Mouse (Mus musculus): ENCODE results near the gene Tnfrsf1a. TPM values are rescaled to one million over a fixed set of nuclear protein-coding genes. Genes with fewer than 3 reads are reported as not detected.
"Not testable (repeated sequence)": the region's sequence is repeated elsewhere in the genome, so short reads cannot be mapped to it uniquely, and the experiment has no call there.

Tnfrsf1a gene
- polyA plus RNA-seq (2014; fragmentation: Nextera tagmentation; extraction: Ambion mirVana) = 81.8 and 82.6 TPM in 2 replicates

DNA sequence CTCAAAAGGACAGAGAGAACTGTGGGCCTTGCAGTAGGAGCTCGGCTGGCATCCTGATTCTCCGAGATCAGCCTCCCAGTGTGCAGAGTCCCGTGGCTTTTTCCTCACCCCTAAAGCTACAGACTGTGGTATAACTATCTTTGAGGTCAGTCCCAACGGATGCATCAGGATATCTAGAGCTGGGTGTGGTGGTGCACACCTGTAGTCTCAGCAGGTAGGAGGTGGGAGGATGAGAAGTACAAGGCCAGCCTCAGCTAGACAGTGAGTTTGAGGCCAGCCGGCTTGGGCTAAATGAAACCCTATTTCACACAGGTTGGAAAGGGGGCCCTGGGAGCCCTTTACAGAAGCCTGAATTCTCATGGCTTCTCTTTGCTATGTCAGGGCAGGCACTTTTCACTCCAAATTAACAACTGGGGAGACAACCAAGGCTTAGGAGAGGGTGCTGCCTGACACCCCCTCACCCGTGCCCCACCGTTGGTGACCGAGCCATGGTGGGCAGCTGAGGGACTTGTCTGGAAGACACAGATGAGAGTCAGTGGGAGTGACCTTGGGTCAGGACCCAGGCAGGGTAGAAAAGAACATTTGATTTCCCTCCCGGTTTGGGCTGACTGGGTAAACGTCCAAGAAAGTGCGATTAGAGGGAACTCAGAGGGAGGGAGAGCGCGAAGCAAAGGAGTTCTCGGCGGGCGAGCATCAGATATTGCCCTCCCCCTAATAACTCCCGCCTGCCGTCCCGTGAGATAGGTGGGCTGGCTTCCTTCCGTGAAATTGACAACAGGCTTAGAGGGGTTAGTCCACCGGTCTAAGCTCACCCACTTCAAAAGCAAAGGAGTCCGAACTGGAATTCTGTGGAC lies at the start of gene Tnfrsf1a:
Gene Tnfrsf1a, plus strand, starts transcription at position 642 of the 854 bp plus-strand sequence.
- Histone ChIP-seq H3K4me3 (ENCODE audit: low read depth, low read length) (peak within 1 kb of the TSS; percentile 79), H3K27ac (replicated peaks; ENCODE audit: low read depth, low read length) (peak within 1 kb of the TSS; percentile 90), H3K9me3 (ENCODE audit: control insufficient read depth, low read length) (no peaks in the 10 kb centered on the region), H3K4me2 (ENCODE audit: low read depth, low read length) (peak within 1 kb of the TSS; percentile 90), H3K27me3 (replicated peaks; ENCODE audit: control insufficient read depth, insufficient read depth, low read length) (no peaks in the 10 kb centered on the region), H3K9ac (ENCODE audit: low read depth, low read length) (peak within 1 kb of the TSS; percentile 90), H3K36me3 (ENCODE audit: control insufficient read depth, insufficient read depth, low read length) (no peaks in the 10 kb centered on the region), H3K4me1 (ENCODE audit: control insufficient read depth, insufficient read depth, low read length) (peaks cover 39% of the 10 kb centered on the region)
- 7% methylated on average over 22 of the region's 22 CpGs for WGBS
- no peak for DNase-seq (ENCODE audit: low spot score)
- peak; percentile 13; the same call in 1 of the 2 replicates for ATAC-seq (ENCODE audit: low read depth)

DNA sequence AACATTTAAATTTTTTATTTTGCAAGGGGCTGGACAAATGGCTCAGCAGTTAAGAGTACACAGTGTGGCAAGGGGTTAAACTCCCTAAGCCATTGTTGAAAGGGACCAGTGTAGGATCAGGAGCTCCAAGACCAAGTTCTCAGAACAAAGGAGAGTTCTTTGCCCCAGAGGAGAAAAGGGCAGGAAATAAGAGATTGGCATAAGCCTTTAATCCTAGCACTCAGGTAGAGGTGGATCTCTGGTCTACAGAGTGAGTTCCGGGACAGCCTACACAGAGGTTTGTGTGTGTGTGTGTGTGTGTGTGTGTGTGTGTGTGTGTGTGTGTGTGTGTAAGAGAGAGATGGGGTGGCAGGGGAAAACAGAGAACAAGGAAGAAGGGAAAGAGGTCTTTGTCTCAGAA lies 48.2 kb upstream of the Tnfrsf1a start:
- no peak for DNase-seq (ENCODE audit: low spot score)
- 62% methylated on average over 1 of the region's 1 CpGs for WGBS
- H3K27me3 ChIP-seq (replicated peaks; ENCODE audit: control insufficient read depth, insufficient read depth, low read length) = no peaks in the 10 kb centered on the region

DNA sequence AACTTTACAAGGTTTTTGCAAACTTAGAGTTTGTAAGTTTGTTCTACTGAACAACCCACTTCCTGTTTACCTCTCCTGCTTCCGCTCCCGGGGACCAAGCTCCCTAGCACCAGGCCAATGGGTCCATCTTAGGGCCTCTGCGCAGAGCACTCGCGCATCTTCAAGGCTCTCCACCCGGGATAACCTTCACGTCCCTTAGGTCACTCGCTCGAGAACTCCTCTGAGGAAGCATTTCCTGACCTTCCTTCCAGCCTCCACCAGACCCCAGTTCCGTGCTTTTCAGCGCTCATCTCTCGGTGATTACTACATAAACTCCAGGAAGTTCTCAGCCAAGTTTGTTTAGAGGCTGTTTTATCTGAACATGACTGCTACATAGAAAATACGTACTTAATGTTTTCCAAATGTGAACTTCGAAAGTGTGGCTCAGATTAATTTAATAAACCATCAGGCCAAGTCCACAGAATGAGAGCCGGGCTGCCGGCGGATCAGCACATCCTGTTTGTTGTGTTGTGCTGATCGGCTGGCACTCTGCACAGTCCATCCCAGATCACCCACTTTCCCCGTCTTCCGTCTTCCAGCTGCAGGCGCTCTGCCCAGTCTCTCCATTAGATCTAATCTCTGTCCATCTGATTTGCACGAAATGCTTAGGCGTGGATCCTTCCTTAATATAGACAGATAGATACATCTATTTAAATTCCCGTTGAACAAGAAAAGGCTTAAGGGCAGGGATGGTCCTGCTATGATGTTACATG lies 46.8 kb upstream of the Tnfrsf1a start:
- 0 out of 2 replicates have a peak overlapping the region, but pooled peaks have one; percentile 20 for H3K4me2 ChIP-seq (ENCODE audit: low read depth, low read length)
- ATAC-seq (ENCODE audit: low read depth) = no peak

More for the DNA sequence above, 48.2 kb upstream of the Tnfrsf1a start:
- no peaks in the 10 kb centered on the region for H3K36me3 ChIP-seq (ENCODE audit: control insufficient read depth, insufficient read depth, low read length)
- H3K27ac ChIP-seq (replicated peaks; ENCODE audit: low read depth, low read length) = no peak overlapping the region
- no peaks in the 10 kb centered on the region for H3K4me1 ChIP-seq (ENCODE audit: control insufficient read depth, insufficient read depth, low read length)
- no peak overlapping the region for H3K9ac ChIP-seq (ENCODE audit: low read depth, low read length)
- H3K4me3 ChIP-seq (ENCODE audit: low read depth, low read length) = no peak overlapping the region
- H3K4me2 ChIP-seq (ENCODE audit: low read depth, low read length) = no peak overlapping the region
- H3K9me3 ChIP-seq (ENCODE audit: control insufficient read depth, low read length) = no peaks in the 10 kb centered on the region
- ATAC-seq (ENCODE audit: low read depth) = peak; percentile 75; the same call in 1 of the 2 replicates

DNA sequence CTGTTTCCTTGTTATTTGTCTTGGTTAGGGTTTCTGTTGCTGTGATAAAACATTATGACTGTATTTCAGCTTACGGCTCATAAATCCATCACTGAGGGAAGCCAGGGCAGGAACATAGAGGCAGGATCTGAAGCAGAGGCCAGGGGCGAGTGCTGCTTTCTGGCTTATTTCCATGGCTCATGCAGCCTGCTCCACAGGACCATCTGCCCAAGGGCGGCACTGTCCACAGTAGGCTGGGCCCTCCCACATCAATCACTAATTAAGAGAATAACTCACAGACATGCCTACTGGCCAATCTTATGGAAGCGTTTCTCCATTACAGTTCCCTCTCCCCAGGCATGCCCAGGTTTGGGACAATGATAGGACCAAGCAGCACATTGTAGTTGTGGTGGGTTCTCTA lies 45.9 kb upstream of the Tnfrsf1a start:
- no peak overlapping the region for H3K9ac ChIP-seq (ENCODE audit: low read depth, low read length)
- ATAC-seq (ENCODE audit: low read depth) = no peak
- no peak overlapping the region for H3K27ac ChIP-seq (replicated peaks; ENCODE audit: low read depth, low read length)
- no peaks in the 10 kb centered on the region for H3K27me3 ChIP-seq (replicated peaks; ENCODE audit: control insufficient read depth, insufficient read depth, low read length)
- no peak overlapping the region for H3K4me2 ChIP-seq (ENCODE audit: low read depth, low read length)
- peaks cover 9% of the 10 kb centered on the region for H3K36me3 ChIP-seq (ENCODE audit: control insufficient read depth, insufficient read depth, low read length)
- 72% methylated on average over 4 of the region's 4 CpGs for WGBS
- H3K9me3 ChIP-seq (ENCODE audit: control insufficient read depth, low read length) = no peaks in the 10 kb centered on the region
- no peaks in the 10 kb centered on the region for H3K4me1 ChIP-seq (ENCODE audit: control insufficient read depth, insufficient read depth, low read length)
- no peak overlapping the region for H3K4me3 ChIP-seq (ENCODE audit: low read depth, low read length)
- DNase-seq (ENCODE audit: low spot score) = no peak

More for the DNA sequence above, 46.8 kb upstream of the Tnfrsf1a start:
- peak overlapping the region; percentile 48 for H3K27ac ChIP-seq (replicated peaks; ENCODE audit: low read depth, low read length)
- no peaks in the 10 kb centered on the region for H3K27me3 ChIP-seq (replicated peaks; ENCODE audit: control insufficient read depth, insufficient read depth, low read length)
- H3K4me1 ChIP-seq (ENCODE audit: control insufficient read depth, insufficient read depth, low read length) = no peaks in the 10 kb centered on the region
- whole genome bisulfite sequencing = 64% methylated on average over 24 of the region's 24 CpGs
- no peaks in the 10 kb centered on the region for H3K9me3 ChIP-seq (ENCODE audit: control insufficient read depth, low read length)
- H3K36me3 ChIP-seq (ENCODE audit: control insufficient read depth, insufficient read depth, low read length) = peaks cover 6% of the 10 kb centered on the region
- DNase-seq (ENCODE audit: low spot score) = peak; percentile 45
- H3K9ac ChIP-seq (ENCODE audit: low read depth, low read length) = no peak overlapping the region
- H3K4me3 ChIP-seq (ENCODE audit: low read depth, low read length) = no peak overlapping the region

DNA sequence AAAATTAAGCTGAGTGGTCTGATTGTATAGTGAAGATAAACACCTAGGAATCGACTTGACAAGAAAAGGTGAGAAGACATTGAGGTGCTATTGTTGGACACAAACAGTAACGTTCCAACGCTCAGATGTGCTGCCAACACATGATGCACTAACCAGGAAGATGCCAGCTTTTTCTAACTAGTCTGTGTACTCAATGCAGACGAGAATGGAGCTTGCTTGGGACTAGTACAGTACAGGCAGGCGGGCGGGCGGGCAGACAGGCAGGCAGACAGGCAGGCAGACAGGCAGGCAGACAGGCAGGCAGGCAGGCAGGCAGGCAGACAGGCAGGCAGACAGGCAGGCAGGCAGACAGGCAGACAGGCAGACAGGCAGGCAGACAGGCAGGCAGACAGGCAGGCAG lies 44.8 kb upstream of the Tnfrsf1a start:
- DNase-seq (ENCODE audit: low spot score); H3K4me3 ChIP-seq (ENCODE audit: low read depth, low read length): not testable (repeated sequence)
- WGBS = 85% methylated on average over 7 of the region's 7 CpGs

DNA sequence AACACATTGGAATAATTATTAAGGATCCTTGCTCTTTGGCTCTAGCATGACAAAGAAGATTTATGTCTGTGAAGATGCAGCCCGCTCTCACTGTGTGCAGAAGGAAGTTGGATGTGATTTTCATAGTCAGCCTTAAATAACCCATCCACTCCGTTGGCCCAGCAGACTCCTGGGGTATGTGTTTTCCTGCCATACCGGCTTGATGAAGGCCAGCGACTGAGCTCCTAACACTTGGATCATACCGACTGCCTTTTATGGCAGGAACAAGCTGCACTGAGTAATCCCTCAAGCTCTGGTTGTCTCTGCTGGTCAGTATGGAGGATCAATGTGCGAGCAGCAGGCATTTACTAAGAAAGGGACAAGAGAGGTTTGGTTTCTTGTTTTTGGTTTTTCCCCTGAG lies 43.7 kb upstream of the Tnfrsf1a start:
- ATAC-seq (ENCODE audit: low read depth) (no peak), DNase-seq (ENCODE audit: low spot score) (no peak)
- Histone ChIP-seq H3K27me3 (replicated peaks; ENCODE audit: control insufficient read depth, insufficient read depth, low read length) (no peaks in the 10 kb centered on the region), H3K4me3 (ENCODE audit: low read depth, low read length) (no peak overlapping the region), H3K27ac (replicated peaks; ENCODE audit: low read depth, low read length) (no peak overlapping the region), H3K4me2 (ENCODE audit: low read depth, low read length) (no peak overlapping the region), H3K9ac (ENCODE audit: low read depth, low read length) (no peak overlapping the region), H3K36me3 (ENCODE audit: control insufficient read depth, insufficient read depth, low read length) (peaks cover 12% of the 10 kb centered on the region), H3K4me1 (ENCODE audit: control insufficient read depth, insufficient read depth, low read length) (peaks cover 4% of the 10 kb centered on the region; the same call in 1 of the 2 replicates), H3K9me3 (ENCODE audit: control insufficient read depth, low read length) (no peaks in the 10 kb centered on the region)
- WGBS = 74% methylated on average over 6 of the region's 6 CpGs

More for the DNA sequence above, 44.8 kb upstream of the Tnfrsf1a start:
- not testable (repeated sequence) for H3K36me3 ChIP-seq (ENCODE audit: control insufficient read depth, insufficient read depth, low read length); ATAC-seq (ENCODE audit: low read depth); H3K27ac ChIP-seq (replicated peaks; ENCODE audit: low read depth, low read length); H3K27me3 ChIP-seq (replicated peaks; ENCODE audit: control insufficient read depth, insufficient read depth, low read length); H3K9me3 ChIP-seq (ENCODE audit: control insufficient read depth, low read length); H3K9ac ChIP-seq (ENCODE audit: low read depth, low read length); H3K4me1 ChIP-seq (ENCODE audit: control insufficient read depth, insufficient read depth, low read length); H3K4me2 ChIP-seq (ENCODE audit: low read depth, low read length)

DNA sequence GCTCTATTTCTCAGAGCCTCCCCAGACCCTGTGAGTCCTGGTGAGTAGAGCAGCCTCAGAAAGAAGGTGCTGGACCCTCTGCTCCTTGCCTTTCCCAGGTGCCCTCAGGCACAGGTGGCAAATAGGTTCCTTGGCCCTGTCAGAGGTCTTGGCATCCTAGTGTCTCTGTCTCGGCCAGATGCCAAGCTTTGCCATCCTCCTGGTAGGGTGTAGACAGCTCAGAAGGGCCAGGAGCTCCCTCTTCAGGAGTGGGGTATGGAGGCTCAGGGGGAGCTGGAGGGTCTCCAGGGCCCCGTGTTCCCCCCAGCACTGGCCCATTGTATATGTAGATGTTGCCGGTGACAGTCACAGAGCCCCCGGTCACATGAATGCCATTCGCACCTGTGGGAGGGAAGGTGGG lies 42.1 kb upstream of the Tnfrsf1a start:
- no peak overlapping the region for H3K27ac ChIP-seq (replicated peaks; ENCODE audit: low read depth, low read length)
- no peaks in the 10 kb centered on the region for H3K27me3 ChIP-seq (replicated peaks; ENCODE audit: control insufficient read depth, insufficient read depth, low read length)
- H3K4me3 ChIP-seq (ENCODE audit: low read depth, low read length) = no peak overlapping the region
- ATAC-seq (ENCODE audit: low read depth) (no peak), DNase-seq (ENCODE audit: low spot score) (no peak)
- 93% methylated on average over 5 of the region's 5 CpGs for WGBS
- no peak overlapping the region for H3K9ac ChIP-seq (ENCODE audit: low read depth, low read length)
- no peak overlapping the region for H3K4me2 ChIP-seq (ENCODE audit: low read depth, low read length)
- H3K9me3 ChIP-seq (ENCODE audit: control insufficient read depth, low read length) = no peaks in the 10 kb centered on the region
- H3K36me3 ChIP-seq (ENCODE audit: control insufficient read depth, insufficient read depth, low read length) = peaks cover 17% of the 10 kb centered on the region
- peaks cover 12% of the 10 kb centered on the region for H3K4me1 ChIP-seq (ENCODE audit: control insufficient read depth, insufficient read depth, low read length)

DNA sequence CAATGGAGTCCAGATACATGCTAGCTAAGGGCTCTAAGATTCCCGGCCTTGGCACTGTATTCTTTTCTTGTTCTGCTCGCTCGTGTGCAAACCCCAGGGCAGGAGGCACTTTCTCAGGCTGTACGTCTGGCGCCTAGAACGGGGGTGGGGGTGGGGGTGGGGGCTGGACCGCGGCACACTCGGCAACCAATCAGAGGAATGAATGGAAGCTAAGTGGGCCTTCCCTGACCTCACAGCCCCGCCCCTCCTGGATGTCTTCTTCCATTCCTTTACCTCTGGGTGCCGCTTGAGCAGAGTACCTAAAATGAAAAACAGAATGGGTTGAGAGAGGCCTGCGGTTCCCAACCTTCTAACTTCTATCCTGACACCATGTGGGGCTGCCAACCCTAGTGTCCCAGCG lies 40.2 kb upstream of the Tnfrsf1a start:
- Histone ChIP-seq H3K4me1 (ENCODE audit: control insufficient read depth, insufficient read depth, low read length) (peaks cover 28% of the 10 kb centered on the region), H3K9ac (ENCODE audit: low read depth, low read length) (no peak overlapping the region), H3K27me3 (replicated peaks; ENCODE audit: control insufficient read depth, insufficient read depth, low read length) (no peaks in the 10 kb centered on the region), H3K9me3 (ENCODE audit: control insufficient read depth, low read length) (no peaks in the 10 kb centered on the region), H3K4me2 (ENCODE audit: low read depth, low read length) (0 out of 2 replicates have a peak overlapping the region, but pooled peaks have one; percentile 12), H3K36me3 (ENCODE audit: control insufficient read depth, insufficient read depth, low read length) (peaks cover 17% of the 10 kb centered on the region), H3K27ac (replicated peaks; ENCODE audit: low read depth, low read length) (no peak overlapping the region), H3K4me3 (ENCODE audit: low read depth, low read length) (no peak overlapping the region)
- WGBS = 14% methylated on average over 13 of the region's 13 CpGs
- ATAC-seq (ENCODE audit: low read depth) (no peak), DNase-seq (ENCODE audit: low spot score) (peak; percentile 54)

All from embryonic facial prominence, embryonic 14.5 days (tissue).